Mouse (Mus musculus) kidney, postnatal 4 days (tissue): ENCODE measurements at regions not wholly inside any gene's neighbourhood (a gene's known extent, or its start where the extent isn't known, plus 50 kb on each side); places are given as distances from the start of the nearest gene placed in this dataset.

ENCODE experiments used
- DNase-seq, 2 experiments: peaks; one replicate each; pipeline ENCODE4 v3.0.0; 2021; ENCODE audit warnings: mixed read lengths in 2 of 2

- DNase-seq: no peak
These were observed 605.2 kb upstream of the Nox3 start for GRCm38 (mm10) chr17:4301142-4301853.

- no peak for DNase-seq
These were observed 615.8 kb upstream of the Nox3 start for GRCm38 (mm10) chr17:4311785-4312379.

- no peak for DNase-seq
These were observed 623.1 kb upstream of the Nox3 start for GRCm38 (mm10) chr17:4319141-4319540.

- no peak for DNase-seq
These were observed 632.7 kb upstream of the Nox3 start for GRCm38 (mm10) chr17:4328810-4329209.

GRCm38 (mm10) chr17:4331650-4332049 is 635.6 kb upstream of the Nox3 start:
- DNase-seq: no peak

GRCm38 (mm10) chr17:4333091-4333490 is 637.0 kb upstream of the Nox3 start:
- DNase-seq: no peak

GRCm38 (mm10) chr17:4353018-4353417 is 641.1 kb upstream of the Arid1b start:
- no peak for DNase-seq

GRCm38 (mm10) chr17:4355506-4356218 is 638.5 kb upstream of the Arid1b start:
- no peak for DNase-seq

- no peak for DNase-seq
These were observed 633.5 kb upstream of the Arid1b start for GRCm38 (mm10) chr17:4360413-4361320.

GRCm38 (mm10) chr17:4365811-4366210 is 628.3 kb upstream of the Arid1b start:
- DNase-seq: no peak

- no peak for DNase-seq
These were observed 613.7 kb upstream of the Arid1b start for GRCm38 (mm10) chr17:4380449-4380848.

GRCm38 (mm10) chr17:4380873-4381272 is 613.3 kb upstream of the Arid1b start:
- DNase-seq: no peak

GRCm38 (mm10) chr17:4381896-4382685 is 612.0 kb upstream of the Arid1b start:
- DNase-seq: no peak

GRCm38 (mm10) chr17:4382716-4383115 is 611.4 kb upstream of the Arid1b start:
- no peak for DNase-seq

GRCm38 (mm10) chr17:4387616-4388015 is 606.5 kb upstream of the Arid1b start:
- no peak for DNase-seq

GRCm38 (mm10) chr17:4390012-4390411 is 604.1 kb upstream of the Arid1b start:
- DNase-seq: no peak

- no peak for DNase-seq
These were observed 603.6 kb upstream of the Arid1b start for GRCm38 (mm10) chr17:4390577-4390976.

- no peak for DNase-seq
These were observed 602.9 kb upstream of the Arid1b start for GRCm38 (mm10) chr17:4391210-4391609.

GRCm38 (mm10) chr17:4396119-4396518 is 598.0 kb upstream of the Arid1b start:
- no peak for DNase-seq

GRCm38 (mm10) chr17:4417686-4418085 is 576.4 kb upstream of the Arid1b start:
- DNase-seq: peak; percentile 18 to 24

- DNase-seq: no peak
These were observed 569.5 kb upstream of the Arid1b start for GRCm38 (mm10) chr17:4424451-4425168.
